Mouse (Mus musculus) heart, postnatal 0 days (tissue): ENCODE data around the gene Sgms1. TPM values are rescaled to one million over a fixed set of nuclear protein-coding genes. Genes with fewer than 3 reads are reported as not detected.

Experiments
- ATAC-seq: fragments of 200-750 bp; cut with Nextera tagmentation; 2 replicates; pipeline ENCODE4 v1.8.0; 2017; ENCODE audit warnings: low read depth, moderate number of reproducible peaks, moderate library complexity; ENCODE audit not compliant: insufficient read depth
- DNase-seq: peaks from one replicate; pipeline ENCODE4 v3.0.0-alpha.2; 2016; ENCODE audit warnings: low spot score
- H3K27ac ChIP-seq: fragments of 300-500 bp; sonication (generic); 2 replicates; pipeline ENCODE4 v1.5.1; 2014; ENCODE audit warnings: low read depth, mild to moderate bottlenecking
- H3K27me3 ChIP-seq: fragments of 300-500 bp; sonication (generic); 2 replicates; pipeline ENCODE4 v1.6.1; 2014; ENCODE audit warnings: low read length, mixed read lengths; ENCODE audit not compliant: control insufficient read depth, insufficient read depth
- H3K36me3 ChIP-seq: fragments of 300-500 bp; sonication (generic); replicated peaks from 2 replicates; pipeline ENCODE4 v1.6.1; 2014; ENCODE audit warnings: low read length, mixed read lengths; ENCODE audit not compliant: control insufficient read depth, insufficient read depth
- H3K4me1 ChIP-seq: fragments of 300-500 bp; sonication (generic); 2 replicates; pipeline ENCODE4 v1.6.1; 2014; ENCODE audit warnings: antibody characterized with exemption; ENCODE audit not compliant: control insufficient read depth, insufficient read depth
- H3K4me2 ChIP-seq: fragments of 300-500 bp; sonication (generic); 2 replicates; pipeline ENCODE4 v1.6.1; 2014; ENCODE audit warnings: low read depth, mild to moderate bottlenecking, low read length, moderate library complexity
- H3K4me3 ChIP-seq: fragments of 300-500 bp; sonication (generic); 2 replicates; pipeline ENCODE4 v1.5.1; 2014; ENCODE audit warnings: low read depth, low read length
- H3K9ac ChIP-seq: fragments of 300-500 bp; sonication (generic); replicated peaks from 2 replicates; pipeline ENCODE4 v1.6.1; 2014; ENCODE audit warnings: low read depth, low read length, mixed read lengths
- H3K9me3 ChIP-seq: fragments of 300-500 bp; sonication (generic); replicated peaks from 2 replicates; pipeline ENCODE4 v1.6.1; 2016; ENCODE audit warnings: low read length; ENCODE audit not compliant: control insufficient read depth
- CTCF ChIP-seq: IDR thresholded peaks from 2 replicates; pipeline ENCODE4 v1.5.1; 2016; ENCODE audit warnings: antibody characterized with exemption, control low read depth, low read depth
- EP300 ChIP-seq: IDR thresholded peaks from 2 replicates; pipeline ENCODE4 v1.6.1; 2016; ENCODE audit warnings: antibody characterized with exemption, low read depth
- WGBS: fragments of 180-500 bp; shearing (Covaris S2); extraction: QIAGEN DNeasy Blood & Tissue Kit; methylation state at CpG from one replicate; pipeline ENCODE4 v1.1.7; 2014; 5-methylcytosine and 5-hydroxymethylcytosine counted together
- polyA plus RNA-seq: library from polyadenylated mRNA; unstranded; fragments of >200 nt; fragmentation: Nextera tagmentation; extraction: Ambion mirVana; gene quantifications from 2 replicates; pipeline ENCODE4 v1.2.1, GENCODE M21; 2015
- total RNA-seq: library from RNA; depleted of rRNA; stranded (reverse); fragments of >200 nt; gene quantifications from 2 replicates; pipeline ENCODE4 v1.2.3, GENCODE M21; 2014; ENCODE audit warnings: low replicate concordance

The Sgms1 gene
- total and polyA plus RNA-seq, 2 experiments from 2014 or later = 29.4 to 52.0 TPM

DNA sequence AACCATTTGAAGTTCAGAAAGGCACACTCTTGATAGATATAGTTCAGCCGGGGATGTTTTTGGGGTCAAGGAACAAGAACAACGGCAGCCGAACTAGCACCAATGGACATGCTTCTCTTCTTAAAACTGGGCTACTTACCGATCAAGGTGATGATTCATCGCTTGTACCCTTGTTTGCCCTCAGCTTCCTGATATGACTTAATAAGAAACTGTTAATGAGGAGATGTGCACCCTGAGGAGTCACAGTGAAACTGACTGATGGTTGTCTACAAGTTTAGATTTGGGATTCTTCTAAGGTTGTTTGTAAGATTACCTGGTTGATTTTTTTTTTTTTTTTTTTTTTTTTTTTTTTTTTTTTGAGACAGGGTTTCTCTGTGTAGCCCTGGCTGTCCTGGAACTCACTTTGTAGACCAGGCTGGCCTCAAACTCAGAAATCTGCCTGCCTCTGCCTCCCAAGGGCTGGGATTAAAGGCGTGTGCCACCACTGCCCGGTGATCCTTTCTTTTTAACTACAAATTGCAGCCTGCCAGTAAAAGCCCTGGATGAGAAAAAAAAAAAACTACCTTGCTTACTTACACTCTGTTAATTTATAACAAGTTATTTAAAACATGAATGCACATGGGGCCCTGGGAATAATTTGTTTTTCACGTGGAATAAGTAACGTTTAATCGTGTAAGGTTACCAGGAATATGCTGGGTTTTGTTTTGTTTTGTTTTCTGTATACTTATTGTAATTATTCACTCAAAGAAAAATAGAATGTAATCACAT is 126.5 kb downstream of the Sgms1 start:
- H3K36me3 ChIP-seq = no peaks in the 10 kb centered on the region
- no peak for ATAC-seq
- TF ChIP-seq CTCF = no peak
- no peak for TF ChIP-seq EP300
- H3K9ac ChIP-seq = no peak overlapping the region
- H3K9me3 ChIP-seq = no peaks in the 10 kb centered on the region
- DNase-seq = no peak
- no peak overlapping the region for H3K4me3 ChIP-seq
- H3K27me3 ChIP-seq = no peaks in the 10 kb centered on the region
- peaks cover 10% of the 10 kb centered on the region for H3K4me1 ChIP-seq
- 92% methylated on average over 10 of the region's 10 CpGs for WGBS
- H3K27ac ChIP-seq = no peak overlapping the region
- H3K4me2 ChIP-seq = no peak overlapping the region

DNA sequence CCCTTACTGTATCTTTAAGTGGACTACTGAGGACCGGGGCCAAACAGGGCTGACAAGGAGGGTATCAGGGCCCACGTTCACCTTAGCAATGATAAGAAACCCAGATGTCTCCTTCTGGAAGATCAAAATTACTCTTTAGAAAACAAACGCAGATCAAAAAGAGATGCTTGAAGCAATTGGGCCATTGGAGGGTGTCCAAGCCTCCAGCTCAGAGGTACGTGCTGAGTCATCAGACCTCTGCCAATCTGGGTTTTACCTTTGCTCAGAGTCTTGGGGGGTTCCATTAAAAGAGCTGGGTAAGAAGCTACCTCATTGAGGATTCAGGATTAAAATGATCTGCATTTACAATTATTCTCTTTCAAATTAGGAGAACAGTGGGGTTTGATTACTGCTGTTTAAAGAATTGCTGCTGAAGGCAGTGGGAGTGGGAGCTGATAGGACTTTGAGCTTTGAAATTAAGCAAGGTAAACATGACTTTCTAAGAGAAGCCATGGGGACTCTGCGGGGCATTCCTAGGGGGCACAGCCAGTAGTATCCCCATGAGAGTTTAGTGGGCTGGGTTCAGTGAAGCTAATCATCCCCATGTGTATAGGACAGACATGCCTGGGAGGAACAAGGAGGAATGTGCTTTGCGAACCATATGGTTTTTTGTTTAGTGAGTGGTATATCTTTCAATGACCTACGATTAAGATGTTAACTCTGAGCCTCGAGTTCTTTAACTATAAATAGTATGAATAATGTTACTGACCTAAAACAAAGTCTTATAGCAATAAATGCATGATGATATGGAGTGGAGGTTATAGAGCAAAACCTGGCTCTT is 128.4 kb downstream of the Sgms1 start:
- Histone ChIP-seq H3K4me2 (no peak overlapping the region), H3K9ac (no peak overlapping the region), H3K4me3 (no peak overlapping the region), H3K9me3 (no peaks in the 10 kb centered on the region), H3K27ac (no peak overlapping the region), H3K4me1 (peaks cover 8% of the 10 kb centered on the region), H3K27me3 (no peaks in the 10 kb centered on the region), H3K36me3 (no peaks in the 10 kb centered on the region)
- ATAC-seq = no peak
- no peak for DNase-seq
- TF ChIP-seq CTCF (no peak), EP300 (no peak)
- WGBS = 64% methylated on average over 8 of the region's 8 CpGs

DNA sequence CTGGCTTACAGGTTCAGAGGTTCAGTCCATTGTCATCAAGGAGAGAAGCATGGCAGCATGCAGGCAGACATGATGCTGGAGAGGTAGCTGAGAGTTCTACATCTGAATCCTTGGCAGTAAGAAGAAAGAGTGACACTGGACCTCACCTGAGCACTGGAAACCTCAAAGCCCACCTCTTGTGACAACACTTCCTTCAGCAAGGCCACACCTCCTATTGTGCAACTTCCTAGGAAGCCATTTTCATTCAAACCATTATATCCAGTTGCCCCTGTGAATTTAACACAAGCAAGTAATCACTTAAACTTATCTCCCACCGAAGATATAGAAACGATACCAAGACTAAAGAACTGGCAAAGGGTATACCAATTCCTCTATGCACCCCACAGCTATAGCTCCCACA is 129.7 kb downstream of the Sgms1 start:
- Histone ChIP-seq H3K9me3 (no peaks in the 10 kb centered on the region), H3K4me2 (no peak overlapping the region), H3K27me3 (no peaks in the 10 kb centered on the region), H3K9ac (no peak overlapping the region), H3K36me3 (no peaks in the 10 kb centered on the region), H3K4me3 (no peak overlapping the region), H3K27ac (no peak overlapping the region), H3K4me1 (peaks cover 14% of the 10 kb centered on the region)
- TF ChIP-seq EP300 (no peak), CTCF (no peak)
- ATAC-seq (no peak), DNase-seq (no peak)
- WGBS = 81% methylated on average over 2 of the region's 2 CpGs

DNA sequence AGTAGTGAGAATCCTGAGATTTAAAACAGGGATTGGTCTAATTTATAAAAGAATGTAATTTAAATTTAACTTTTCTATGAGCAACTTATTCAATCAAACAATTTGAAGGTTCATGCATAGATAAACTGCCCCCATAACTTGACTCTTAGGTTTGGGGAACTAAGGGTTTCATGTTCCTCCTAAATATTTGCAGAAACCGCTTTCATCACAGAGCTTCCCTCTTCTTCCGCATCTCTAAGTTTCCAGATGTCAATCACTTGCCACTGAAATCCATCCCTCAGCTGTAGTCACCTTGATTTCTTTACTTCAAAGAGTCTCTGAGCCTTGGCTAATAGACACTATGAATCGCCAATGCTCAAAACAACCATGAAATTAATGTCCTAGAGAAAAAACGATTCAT is 130.5 kb downstream of the Sgms1 start:
- WGBS = 81% methylated on average over 4 of the region's 4 CpGs
- ATAC-seq (no peak), DNase-seq (no peak)
- H3K9me3 ChIP-seq = no peaks in the 10 kb centered on the region
- H3K9ac ChIP-seq = no peak overlapping the region
- peaks cover 21% of the 10 kb centered on the region for H3K4me1 ChIP-seq
- no peak overlapping the region for H3K27ac ChIP-seq
- TF ChIP-seq CTCF (no peak), EP300 (no peak)
- H3K4me2 ChIP-seq = no peak overlapping the region
- H3K27me3 ChIP-seq = no peaks in the 10 kb centered on the region
- H3K4me3 ChIP-seq = no peak overlapping the region
- no peaks in the 10 kb centered on the region for H3K36me3 ChIP-seq

DNA sequence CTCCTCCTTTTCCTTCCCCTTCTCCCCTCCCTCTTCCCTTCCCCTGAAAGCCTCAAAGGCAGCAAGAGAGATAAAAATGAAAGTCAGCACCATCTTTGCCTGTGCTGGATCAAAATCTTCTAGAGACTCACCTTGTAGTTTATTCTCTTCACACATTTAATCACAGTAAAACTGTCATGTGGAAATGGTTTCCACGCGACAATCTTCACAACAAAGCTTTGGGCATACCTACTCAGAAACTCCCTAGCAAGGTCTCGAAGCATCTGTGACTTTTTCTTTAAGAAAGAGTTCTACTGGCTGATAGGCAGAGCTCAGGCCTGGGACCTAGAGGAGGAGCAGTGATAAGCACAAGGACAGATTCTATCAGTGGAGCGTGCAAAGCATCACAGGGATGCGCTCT is 131.4 kb downstream of the Sgms1 start:
- Histone ChIP-seq H3K9ac (no peak overlapping the region), H3K4me2 (no peak overlapping the region), H3K27me3 (no peaks in the 10 kb centered on the region), H3K36me3 (no peaks in the 10 kb centered on the region), H3K9me3 (no peaks in the 10 kb centered on the region), H3K27ac (no peak overlapping the region), H3K4me1 (peaks cover 21% of the 10 kb centered on the region), H3K4me3 (no peak overlapping the region)
- whole genome bisulfite sequencing = 67% methylated on average over 5 of the region's 5 CpGs
- DNase-seq = no peak
- TF ChIP-seq CTCF (no peak), EP300 (no peak)
- no peak for ATAC-seq
